Mouse (Mus musculus): ENCODE measurements around the gene Auh. TPM values are rescaled to one million over a fixed set of nuclear protein-coding genes. Genes with fewer than 3 reads are reported as not detected.

The Auh gene
- total and polyA plus RNA-seq, 3 experiments = 17.8 to 36.6 (median 21.3) TPM

GRCm38 (mm10) chr13:52802482-52802881 lies 127.0 kb downstream of the Auh start:
- Histone ChIP-seq H3K9me3 (replicated peaks) (peaks cover 42% of the 10 kb centered on the region), H3K4me1 (ENCODE audit: insufficient read depth, low read depth, low read length) (no peaks in the 10 kb centered on the region), H3K27me3 (ENCODE audit: insufficient read depth, low read length) (no peaks in the 10 kb centered on the region), H3K36me3 (replicated peaks) (no peaks in the 10 kb centered on the region), H3K4me3 (ENCODE audit: low read depth, low read length) (no peak overlapping the region)
- DNase-seq (ENCODE audit: low spot score) = no peak
- TF ChIP-seq GATA2 (IDR thresholded peaks at IDR 0.05; ENCODE audit: borderline replicate concordance, low read depth, low read length) (no peak), TAL1 (conservative IDR thresholded peaks at IDR 0.05; ENCODE audit: low read depth, low read length) (no peak), CTCF (IDR thresholded peaks at IDR 0.05; ENCODE audit: low read depth, low read length) (no peak), GATA1 (IDR thresholded peaks at IDR 0.05; ENCODE audit: borderline replicate concordance, low read length) (no peak), POLR2AphosphoS5 (IDR thresholded peaks at IDR 0.05; ENCODE audit: insufficient replicate concordance, low read depth, low read length) (no peak)
- no peak for ATAC-seq (ENCODE audit: extremely low read depth, insufficient number of reproducible peaks, low FRiP score, poor library complexity, severe bottlenecking)

- no peak overlapping the region for H3K4me3 ChIP-seq (ENCODE audit: low read depth, low read length)
- H3K9me3 ChIP-seq (replicated peaks) = peaks cover 41% of the 10 kb centered on the region
- no peaks in the 10 kb centered on the region for H3K27me3 ChIP-seq (ENCODE audit: insufficient read depth, low read length)
- no peaks in the 10 kb centered on the region for H3K36me3 ChIP-seq (replicated peaks)
- no peaks in the 10 kb centered on the region for H3K4me1 ChIP-seq (ENCODE audit: insufficient read depth, low read depth, low read length)
- DNase-seq (ENCODE audit: low spot score) = no peak
- no peak for TF ChIP-seq GATA1 (IDR thresholded peaks at IDR 0.05; ENCODE audit: borderline replicate concordance, low read length)
- TF ChIP-seq CTCF (IDR thresholded peaks at IDR 0.05; ENCODE audit: low read depth, low read length) = no peak
- no peak for TF ChIP-seq POLR2AphosphoS5 (IDR thresholded peaks at IDR 0.05; ENCODE audit: insufficient replicate concordance, low read depth, low read length)
- no peak for TF ChIP-seq GATA2 (IDR thresholded peaks at IDR 0.05; ENCODE audit: borderline replicate concordance, low read depth, low read length)
- TF ChIP-seq TAL1 (conservative IDR thresholded peaks at IDR 0.05; ENCODE audit: low read depth, low read length) = no peak
- no peak for ATAC-seq (ENCODE audit: extremely low read depth, insufficient number of reproducible peaks, low FRiP score, poor library complexity, severe bottlenecking)
Observed at GRCm38 (mm10) chr13:52800687-52801341, 128.7 kb downstream of the Auh start.

DNA sequence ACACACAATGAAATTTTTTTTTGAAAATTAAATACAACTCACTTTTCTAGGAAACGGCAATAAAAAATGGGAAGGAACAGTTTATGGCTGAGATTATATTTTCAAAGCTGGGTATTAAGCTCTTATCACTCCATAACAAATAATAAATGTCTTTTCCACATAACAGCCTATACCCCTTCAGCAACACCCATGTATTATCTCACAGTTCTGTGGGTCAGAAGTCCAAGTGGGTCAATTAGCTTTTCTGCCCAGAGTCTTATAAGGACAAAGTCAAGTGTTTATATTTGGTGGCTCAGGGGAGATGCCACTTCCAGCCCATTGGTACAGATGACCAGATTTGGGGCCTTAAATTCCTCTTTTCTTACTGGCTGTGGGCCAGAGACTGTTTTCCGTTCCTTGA lies 129.4 kb downstream of the Auh start:
- peaks cover 43% of the 10 kb centered on the region for H3K9me3 ChIP-seq (replicated peaks)
- H3K36me3 ChIP-seq (replicated peaks) = no peaks in the 10 kb centered on the region
- TF ChIP-seq CTCF (IDR thresholded peaks at IDR 0.05; ENCODE audit: low read depth, low read length) (no peak), GATA2 (IDR thresholded peaks at IDR 0.05; ENCODE audit: borderline replicate concordance, low read depth, low read length) (no peak), POLR2AphosphoS5 (IDR thresholded peaks at IDR 0.05; ENCODE audit: insufficient replicate concordance, low read depth, low read length) (no peak), TAL1 (conservative IDR thresholded peaks at IDR 0.05; ENCODE audit: low read depth, low read length) (no peak), GATA1 (IDR thresholded peaks at IDR 0.05; ENCODE audit: borderline replicate concordance, low read length) (no peak)
- DNase-seq (ENCODE audit: low spot score) = no peak
- H3K4me3 ChIP-seq (ENCODE audit: low read depth, low read length) = no peak overlapping the region
- no peaks in the 10 kb centered on the region for H3K4me1 ChIP-seq (ENCODE audit: insufficient read depth, low read depth, low read length)
- no peak for ATAC-seq (ENCODE audit: extremely low read depth, insufficient number of reproducible peaks, low FRiP score, poor library complexity, severe bottlenecking)
- H3K27me3 ChIP-seq (ENCODE audit: insufficient read depth, low read length) = no peaks in the 10 kb centered on the region

GRCm38 (mm10) chr13:52794232-52794631 lies 135.2 kb downstream of the Auh start:
- peaks cover 63% of the 10 kb centered on the region for H3K9me3 ChIP-seq (replicated peaks)
- ATAC-seq (ENCODE audit: extremely low read depth, insufficient number of reproducible peaks, low FRiP score, poor library complexity, severe bottlenecking) = no peak
- TF ChIP-seq CTCF (IDR thresholded peaks at IDR 0.05; ENCODE audit: low read depth, low read length) (no peak), GATA1 (IDR thresholded peaks at IDR 0.05; ENCODE audit: borderline replicate concordance, low read length) (no peak), TAL1 (conservative IDR thresholded peaks at IDR 0.05; ENCODE audit: low read depth, low read length) (no peak), POLR2AphosphoS5 (IDR thresholded peaks at IDR 0.05; ENCODE audit: insufficient replicate concordance, low read depth, low read length) (no peak), GATA2 (IDR thresholded peaks at IDR 0.05; ENCODE audit: borderline replicate concordance, low read depth, low read length) (no peak)
- H3K36me3 ChIP-seq (replicated peaks) = no peaks in the 10 kb centered on the region
- no peak overlapping the region for H3K4me3 ChIP-seq (ENCODE audit: low read depth, low read length)
- no peaks in the 10 kb centered on the region for H3K4me1 ChIP-seq (ENCODE audit: insufficient read depth, low read depth, low read length)
- DNase-seq (ENCODE audit: low spot score) = no peak
- no peaks in the 10 kb centered on the region for H3K27me3 ChIP-seq (ENCODE audit: insufficient read depth, low read length)

DNA sequence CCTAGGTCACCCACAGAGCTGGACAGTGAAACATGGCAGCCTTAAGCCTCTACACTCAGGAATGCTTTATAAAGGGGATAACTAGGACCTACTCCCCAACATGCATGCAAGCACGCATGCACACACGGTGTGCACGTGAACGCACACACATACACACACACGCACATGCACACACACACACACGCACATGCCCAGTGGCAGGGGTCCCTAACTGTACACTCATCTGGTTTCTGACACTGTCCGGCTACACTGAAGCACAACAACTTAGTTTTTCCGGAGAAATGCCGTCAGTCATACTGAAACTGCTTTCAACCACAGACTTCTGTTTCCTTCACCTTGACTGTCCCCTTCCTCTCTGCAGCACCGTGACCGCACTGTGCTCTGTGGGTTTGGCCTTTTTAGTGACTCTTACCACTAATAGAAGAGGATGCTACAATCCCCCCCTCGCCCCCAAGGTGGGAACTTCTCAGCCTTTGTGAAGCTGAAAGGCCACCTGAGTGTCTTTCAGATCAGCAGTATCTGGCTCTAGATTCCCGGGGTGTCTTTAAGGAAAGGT lies 136.0 kb downstream of the Auh start:
- ATAC-seq (ENCODE audit: extremely low read depth, insufficient number of reproducible peaks, low FRiP score, poor library complexity, severe bottlenecking) = no peak
- peaks cover 60% of the 10 kb centered on the region for H3K9me3 ChIP-seq (replicated peaks)
- H3K4me1 ChIP-seq (ENCODE audit: insufficient read depth, low read depth, low read length) = no peaks in the 10 kb centered on the region
- H3K36me3 ChIP-seq (replicated peaks) = no peaks in the 10 kb centered on the region
- no peak for TF ChIP-seq CTCF (IDR thresholded peaks at IDR 0.05; ENCODE audit: low read depth, low read length)
- H3K27me3 ChIP-seq (ENCODE audit: insufficient read depth, low read length) = no peaks in the 10 kb centered on the region
- H3K4me3 ChIP-seq (ENCODE audit: low read depth, low read length) = no peak overlapping the region
- no peak for DNase-seq (ENCODE audit: low spot score)

GRCm38 (mm10) chr13:52792242-52792844 lies 137.1 kb downstream of the Auh start:
- Histone ChIP-seq H3K9me3 (replicated peaks) (peaks cover 65% of the 10 kb centered on the region), H3K4me3 (ENCODE audit: low read depth, low read length) (no peak overlapping the region), H3K36me3 (replicated peaks) (no peaks in the 10 kb centered on the region), H3K27me3 (ENCODE audit: insufficient read depth, low read length) (no peaks in the 10 kb centered on the region), H3K4me1 (ENCODE audit: insufficient read depth, low read depth, low read length) (no peaks in the 10 kb centered on the region)
- TF ChIP-seq CTCF (IDR thresholded peaks at IDR 0.05; ENCODE audit: low read depth, low read length) = no peak
- TF ChIP-seq GATA2 (IDR thresholded peaks at IDR 0.05; ENCODE audit: borderline replicate concordance, low read depth, low read length) = no peak
- TF ChIP-seq TAL1 (conservative IDR thresholded peaks at IDR 0.05; ENCODE audit: low read depth, low read length) = no peak
- no peak for TF ChIP-seq GATA1 (IDR thresholded peaks at IDR 0.05; ENCODE audit: borderline replicate concordance, low read length)
- no peak for TF ChIP-seq POLR2AphosphoS5 (IDR thresholded peaks at IDR 0.05; ENCODE audit: insufficient replicate concordance, low read depth, low read length)
- ATAC-seq (ENCODE audit: extremely low read depth, insufficient number of reproducible peaks, low FRiP score, poor library complexity, severe bottlenecking) = no peak
- no peak for DNase-seq (ENCODE audit: low spot score)

Measured in G1E (cell line).